Mouse (Mus musculus) urinary bladder, adult 2 months (tissue): ENCODE results near the gene Rxylt1. TPM values are rescaled to one million over a fixed set of nuclear protein-coding genes. Genes with fewer than 3 reads are reported as not detected.

Experiments
- DNase-seq: peaks from one replicate; pipeline ENCODE4 v3.0.0; 2022; ENCODE audit warnings: low spot score
- polyA plus RNA-seq: library from polyadenylated mRNA; depleted of rRNA; stranded (reverse); fragments of >200 nt; gene quantifications from 2 replicates; pipeline ENCODE4 v1.2.3, GENCODE M21; 2012; rRNA removed

The Rxylt1 gene
- 22.8 and 27.8 TPM in 2 replicates for polyA plus RNA-seq

GRCm38 (mm10) chr10:122096980-122097844 lies at the start of gene Rxylt1:
Gene Rxylt1, minus strand, starts transcription at chr10:122097371.
- DNase-seq: peak; percentile 80

GRCm38 (mm10) chr10:122121290-122121970 lies 24.3 kb upstream of the Rxylt1 start:
- DNase-seq: no peak

DNA sequence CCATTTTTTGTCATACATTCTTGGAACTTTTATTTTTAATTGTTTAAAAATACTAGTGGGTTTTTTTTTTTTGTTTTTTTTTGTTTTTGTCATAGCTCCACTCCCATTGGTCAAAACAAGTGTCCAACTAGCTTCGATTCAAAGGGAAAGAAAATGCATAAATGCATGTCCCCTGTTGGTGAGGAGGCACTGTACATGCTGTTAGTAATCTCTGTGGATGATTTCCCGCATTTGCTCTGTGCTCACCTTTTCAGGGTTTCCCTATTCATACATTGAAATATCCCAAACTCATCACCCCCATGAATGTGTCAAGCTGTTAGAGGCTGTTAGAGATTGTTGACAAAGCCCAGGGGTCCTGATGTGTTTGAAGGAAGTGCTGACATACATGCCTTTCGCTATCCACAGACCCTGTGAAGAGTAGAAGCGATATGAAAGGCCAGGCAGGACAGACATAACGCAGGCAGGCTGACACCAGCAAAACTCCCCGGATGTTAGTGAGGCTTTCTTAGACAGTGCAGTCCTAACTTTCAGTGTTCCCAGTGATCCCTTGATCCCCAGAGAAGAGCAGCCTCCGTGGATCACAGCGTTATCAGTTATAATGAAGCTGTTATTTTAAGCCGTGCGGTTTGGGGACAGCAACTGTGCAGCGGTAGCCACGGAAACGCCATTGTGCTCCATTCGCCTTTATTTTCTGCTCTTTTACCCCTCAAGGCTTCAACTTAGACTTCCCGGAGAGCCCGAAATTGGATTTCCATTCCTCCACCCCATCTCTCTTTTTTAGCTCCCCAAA lies 23.5 kb upstream of the Rxylt1 start:
- DNase-seq: no peak

- no peak for DNase-seq
These were observed 22.3 kb upstream of the Rxylt1 start for GRCm38 (mm10) chr10:122119451-122119850.

DNA sequence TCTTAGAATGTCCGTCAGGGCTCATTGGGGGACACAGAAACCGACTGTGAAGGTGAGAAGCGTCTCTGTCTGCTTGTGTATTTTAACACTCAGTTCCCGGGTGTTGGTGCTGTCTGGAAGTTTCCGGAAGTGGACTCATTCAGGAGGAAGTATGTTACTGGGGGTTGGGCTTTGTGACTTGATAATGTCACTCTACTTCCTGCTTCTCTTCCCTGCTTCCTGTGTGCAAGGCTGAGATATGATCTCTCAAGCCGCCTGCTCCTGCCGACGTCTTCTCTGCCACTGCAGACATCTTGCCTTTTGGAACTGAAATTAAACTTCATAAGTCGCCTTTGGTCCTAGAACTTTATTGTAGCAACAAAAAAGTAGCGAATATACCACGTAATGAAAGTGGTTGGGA lies 19.5 kb upstream of the Rxylt1 start:
- DNase-seq: no peak

GRCm38 (mm10) chr10:122106633-122107028 lies 9.5 kb upstream of the Rxylt1 start:
- DNase-seq: no peak

DNA sequence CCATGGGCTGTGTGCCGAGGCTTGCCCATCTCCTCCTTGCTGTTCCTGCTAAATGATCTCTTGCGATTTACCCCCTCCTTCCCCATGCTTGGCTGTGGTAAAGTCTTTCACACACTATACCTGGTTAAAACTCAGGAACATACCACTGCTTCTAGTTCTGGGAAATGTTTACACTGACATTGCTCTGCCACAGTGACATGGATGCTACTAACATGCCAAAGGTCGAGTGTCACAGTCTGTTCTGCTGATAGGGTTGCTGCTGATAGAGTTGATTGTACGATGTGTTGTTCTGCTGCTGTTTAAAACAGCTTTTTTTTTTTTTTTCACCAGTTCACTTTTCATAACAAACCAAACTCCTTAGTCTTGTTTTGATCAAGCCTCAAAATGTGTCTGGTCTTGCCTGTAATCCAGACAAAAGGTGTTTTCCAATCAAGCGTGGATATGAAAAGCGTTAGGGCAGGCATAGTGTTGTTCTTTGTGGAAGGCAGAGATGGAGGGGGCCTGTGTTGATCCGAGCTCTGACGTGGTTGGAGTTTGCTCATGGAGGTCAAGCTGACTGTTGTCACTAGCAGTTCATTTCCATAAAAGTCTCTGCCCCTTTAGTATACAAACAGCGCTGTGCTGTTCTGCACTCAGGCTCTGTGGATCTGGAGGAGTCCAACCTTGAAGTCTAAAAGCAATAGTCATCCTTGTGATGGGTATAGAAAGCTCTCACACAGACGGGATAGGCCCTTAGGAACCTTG lies 8.9 kb upstream of the Rxylt1 start:
- no peak for DNase-seq

- DNase-seq: no peak
These were observed 8.2 kb upstream of the Rxylt1 start for GRCm38 (mm10) chr10:122105407-122105806.

DNA sequence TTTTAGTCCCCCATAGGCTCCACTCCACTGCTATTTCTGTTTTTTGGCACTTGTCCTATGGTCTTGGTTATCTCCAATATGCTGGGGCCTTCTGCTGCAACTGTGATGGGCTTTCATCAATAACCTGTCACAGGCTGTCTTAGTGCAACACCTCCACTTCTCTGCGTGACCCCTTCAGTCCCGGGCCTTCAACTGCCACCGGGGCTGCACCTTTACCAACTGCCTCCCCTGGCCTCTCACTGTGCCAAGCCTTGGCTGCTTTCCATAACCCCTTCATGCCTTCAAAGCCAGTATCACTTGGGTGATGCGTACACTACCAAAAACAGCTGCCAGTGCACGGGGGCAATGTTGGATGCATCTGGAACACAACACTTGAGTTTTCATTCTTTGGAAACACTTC lies 5.5 kb upstream of the Rxylt1 start:
- no peak for DNase-seq

DNA sequence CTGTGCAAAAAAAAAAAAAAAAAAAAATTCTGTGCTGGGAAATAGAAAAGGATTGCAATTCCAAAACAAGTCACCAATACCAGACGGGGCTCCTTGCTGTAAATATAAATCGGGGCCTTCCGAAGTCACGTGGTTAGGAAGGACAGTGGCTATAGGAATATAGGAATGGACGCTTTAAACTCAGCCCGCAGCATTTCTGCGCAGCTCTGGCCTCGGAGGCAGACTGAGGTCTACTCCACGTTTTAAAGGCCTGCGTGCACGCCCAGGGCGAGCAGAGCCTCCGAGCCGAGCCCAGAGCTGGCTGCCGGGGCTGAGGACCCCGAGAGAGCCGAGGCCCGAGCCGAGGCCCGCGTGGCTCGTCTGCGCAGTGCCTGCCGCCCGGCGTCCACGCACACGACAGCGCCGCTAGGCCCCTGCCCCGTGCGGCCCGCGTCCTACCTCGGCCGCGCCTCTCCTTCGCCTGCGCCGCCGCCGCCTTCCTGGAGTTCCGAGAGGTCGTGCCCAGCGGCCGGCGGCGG lies 650 bp downstream of the Rxylt1 start:
- no peak for DNase-seq

- no peak for DNase-seq
These were observed 6.7 kb downstream of the Rxylt1 start for GRCm38 (mm10) chr10:122090472-122090871.

- no peak for DNase-seq
These were observed 15.8 kb downstream of the Rxylt1 start for GRCm38 (mm10) chr10:122081352-122081751.

DNA sequence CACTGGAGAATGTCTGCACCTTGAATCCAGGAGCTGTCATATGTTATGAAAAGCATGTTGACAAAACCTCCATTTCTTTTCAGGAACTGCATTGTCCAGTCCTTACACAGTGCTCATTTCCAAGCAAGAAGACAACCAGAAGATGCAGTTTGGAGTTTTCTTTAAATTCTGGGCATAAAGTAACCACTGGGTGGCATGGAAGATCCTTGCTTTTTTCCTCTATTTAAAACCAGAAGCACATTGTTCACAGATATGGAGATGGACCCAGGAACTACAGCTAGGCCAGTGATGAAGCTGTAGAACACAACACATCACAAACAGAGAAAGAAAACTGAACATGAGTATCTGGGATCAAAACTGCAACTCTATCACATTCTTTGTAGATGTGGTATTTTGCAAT lies 28.0 kb downstream of the Rxylt1 start:
- DNase-seq: no peak

GRCm38 (mm10) chr10:122055826-122056225 lies 41.3 kb downstream of the Rxylt1 start:
- DNase-seq: no peak

GRCm38 (mm10) chr10:122054535-122054934 lies 42.6 kb downstream of the Rxylt1 start:
- DNase-seq: no peak

- DNase-seq: peak; percentile 73
These were observed 45.3 kb downstream of the Rxylt1 start for GRCm38 (mm10) chr10:122051831-122052230.

DNA sequence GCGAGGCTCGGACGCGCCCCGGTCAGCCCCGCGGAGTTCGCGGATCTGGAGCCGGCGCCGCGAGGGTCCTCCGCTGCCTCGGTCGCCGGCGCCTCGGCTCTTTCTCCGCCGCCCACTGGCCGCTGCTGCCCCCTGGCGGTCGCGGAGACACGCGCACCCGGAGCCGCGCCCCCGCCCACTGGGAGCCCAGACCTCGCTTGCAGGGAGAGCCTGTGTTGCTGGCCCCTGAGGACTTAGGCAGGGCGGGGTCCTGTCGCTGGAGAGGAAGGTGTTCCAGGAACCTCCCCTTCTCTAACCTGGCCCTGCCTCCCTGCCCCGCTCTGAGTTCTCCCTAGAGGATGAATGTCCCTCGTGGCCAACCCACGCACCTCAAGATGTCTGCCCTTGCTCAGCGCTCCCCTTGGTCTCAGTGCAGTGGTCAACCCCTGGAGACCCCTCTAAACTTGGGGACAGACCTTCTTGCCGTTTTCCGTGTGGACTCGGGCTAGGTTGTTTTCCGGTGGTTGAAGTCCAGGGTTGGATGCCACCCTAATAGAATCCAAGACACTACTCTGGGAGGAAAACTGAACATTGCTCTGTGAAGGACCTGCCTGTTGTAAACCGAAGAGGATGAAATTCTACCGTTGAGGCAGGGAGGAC lies 49.3 kb downstream of the Rxylt1 start:
- peak; percentile 89 for DNase-seq

- DNase-seq: peak; percentile 60
These were observed 50.1 kb downstream of the Rxylt1 start, which contains the start of gene Srgap1 for GRCm38 (mm10) chr10:122046904-122047726. Gene Srgap1, minus strand, starts transcription at chr10:122047315.

- DNase-seq: no peak
These were observed 50.7 kb downstream of the Rxylt1 start for GRCm38 (mm10) chr10:122046511-122046903.

GRCm38 (mm10) chr10:122045946-122046345 lies 51.2 kb downstream of the Rxylt1 start:
- DNase-seq: no peak
